Mouse (Mus musculus) stomach, embryonic 15.5 days (tissue): ENCODE data around the gene Itgb5. TPM values are rescaled to one million over a fixed set of nuclear protein-coding genes. Genes with fewer than 3 reads are reported as not detected.

Experiments
- ATAC-seq: fragments of 200-750 bp; cut with Nextera tagmentation; 2 replicates; pipeline ENCODE4 v1.8.0; 2017; ENCODE audit warnings: low read depth, moderate number of reproducible peaks, moderate TSS enrichment; ENCODE audit not compliant: insufficient read depth, low FRiP score
- H3K27ac ChIP-seq: fragments of 300-500 bp; sonication (generic); 2 replicates; pipeline ENCODE4 v1.5.1; 2015; ENCODE audit warnings: mild to moderate bottlenecking, inconsistent platforms
- H3K27me3 ChIP-seq: fragments of 300-500 bp; sonication (generic); replicated peaks from 2 replicates; pipeline ENCODE4 v1.6.1; 2015; ENCODE audit warnings: inconsistent platforms
- H3K36me3 ChIP-seq: fragments of 300-500 bp; sonication (generic); 2 replicates; pipeline ENCODE4 v1.6.1; 2015; ENCODE audit warnings: inconsistent platforms
- H3K4me1 ChIP-seq: fragments of 300-500 bp; sonication (generic); 2 replicates; pipeline ENCODE4 v1.6.1; 2015; ENCODE audit warnings: inconsistent platforms
- H3K4me2 ChIP-seq: fragments of 300-500 bp; sonication (generic); 2 replicates; pipeline ENCODE4 v1.6.1; 2015; ENCODE audit warnings: mild to moderate bottlenecking, inconsistent platforms
- H3K4me3 ChIP-seq: fragments of 300-500 bp; sonication (generic); replicated peaks from 2 replicates; pipeline ENCODE4 v1.5.1; 2015; ENCODE audit warnings: inconsistent platforms
- H3K9ac ChIP-seq: fragments of 300-500 bp; sonication (generic); 2 replicates; pipeline ENCODE4 v1.6.1; 2015; ENCODE audit warnings: inconsistent platforms
- H3K9me3 ChIP-seq: fragments of 300-500 bp; sonication (generic); 2 replicates; pipeline ENCODE4 v1.6.1; 2016; ENCODE audit warnings: inconsistent platforms
- WGBS: fragments of 180-500 bp; shearing (Covaris S2); methylation state at CpG from one replicate; pipeline ENCODE4 v1.1.7; 2015; 5-methylcytosine and 5-hydroxymethylcytosine counted together
- polyA plus RNA-seq: library from polyadenylated mRNA; unstranded; fragments of >200 nt; fragmentation: Nextera tagmentation; extraction: Ambion mirVana; gene quantifications from 2 replicates; pipeline ENCODE4 v1.2.1, GENCODE M21; 2015

The Itgb5 gene
- polyA plus RNA-seq, 1 experiment from 2014 or later: 50.2 TPM

- ATAC-seq: 0 out of 2 replicates have a peak, but pooled peaks have one; percentile 25
- H3K4me3 ChIP-seq: no peak overlapping the region
- H3K9ac ChIP-seq: no peak overlapping the region
- 39% methylated on average over 18 of the region's 18 CpGs for WGBS
- peaks cover 6% of the 10 kb centered on the region; the same call in 1 of the 2 replicates for H3K36me3 ChIP-seq
- no peaks in the 10 kb centered on the region for H3K9me3 ChIP-seq
- H3K27me3 ChIP-seq: no peaks in the 10 kb centered on the region
- H3K4me1 ChIP-seq: peaks cover 28% of the 10 kb centered on the region
- H3K4me2 ChIP-seq: 0 out of 2 replicates have a peak overlapping the region, but pooled peaks have one; percentile 0
- H3K27ac ChIP-seq: peak overlapping the region; percentile 65
These were observed 92.9 kb downstream of the Itgb5 start for GRCm38 (mm10) chr16:33922111-33923000.

- 49% methylated on average over 5 of the region's 5 CpGs for WGBS
These were observed 93.5 kb downstream of the Itgb5 start for GRCm38 (mm10) chr16:33923001-33923316.

GRCm38 (mm10) chr16:33923758-33924157, 94.3 kb downstream of the Itgb5 start:
- Histone ChIP-seq H3K9ac (no peak overlapping the region), H3K9me3 (no peaks in the 10 kb centered on the region), H3K27ac (no peak overlapping the region), H3K27me3 (no peaks in the 10 kb centered on the region), H3K36me3 (peaks cover 6% of the 10 kb centered on the region; the same call in 1 of the 2 replicates), H3K4me1 (peaks cover 22% of the 10 kb centered on the region), H3K4me2 (no peak overlapping the region), H3K4me3 (no peak overlapping the region)
- WGBS: 81% methylated on average over 8 of the region's 8 CpGs
- no peak for ATAC-seq

More at GRCm38 (mm10) chr16:33923001-33923316, 93.5 kb downstream of the Itgb5 start:
- Histone ChIP-seq H3K4me2 (no peak overlapping the region), H3K27ac (peak overlapping the region; percentile 53), H3K27me3 (no peaks in the 10 kb centered on the region), H3K4me1 (peaks cover 22% of the 10 kb centered on the region), H3K9me3 (no peaks in the 10 kb centered on the region), H3K4me3 (no peak overlapping the region), H3K36me3 (peaks cover 6% of the 10 kb centered on the region; the same call in 1 of the 2 replicates), H3K9ac (no peak overlapping the region)
- ATAC-seq: no peak

- WGBS: 77% methylated on average over 6 of the region's 6 CpGs
- no peaks in the 10 kb centered on the region for H3K27me3 ChIP-seq
These were observed 97.9 kb downstream of the Itgb5 start for GRCm38 (mm10) chr16:33927263-33927824.

DNA sequence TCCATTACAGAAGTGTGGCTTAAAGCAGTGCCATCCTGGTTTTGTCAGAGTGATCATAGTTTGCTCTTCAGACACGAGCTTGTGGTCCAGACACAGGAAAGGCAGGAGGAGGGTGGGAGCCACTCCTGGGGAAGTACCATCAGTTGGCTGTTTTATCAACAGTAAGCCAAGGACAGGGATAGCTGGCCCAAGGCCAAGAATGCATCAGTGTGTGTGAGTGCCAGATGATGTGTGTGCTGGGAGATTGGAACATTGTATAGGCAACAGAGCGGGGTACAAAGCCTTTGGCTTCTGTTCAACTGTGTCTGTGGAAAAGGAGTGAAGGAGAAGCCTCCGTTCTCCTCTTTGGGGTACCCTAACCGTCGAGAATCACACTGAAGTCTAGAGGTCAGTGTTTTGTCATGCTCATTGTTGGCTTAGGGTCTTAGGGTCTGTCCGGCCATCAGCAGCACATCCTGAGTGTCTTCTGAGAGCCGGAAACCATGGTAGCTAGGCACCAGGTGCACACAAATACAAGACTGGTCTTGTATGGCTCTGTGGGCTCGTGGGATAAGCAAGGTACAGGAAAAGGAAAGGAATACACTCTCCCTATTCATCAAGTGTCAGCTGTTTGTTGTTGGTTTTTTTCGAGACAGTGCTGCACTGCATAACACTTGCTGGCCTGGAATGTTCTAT, 99.5 kb downstream of the Itgb5 start:
- Histone ChIP-seq H3K36me3 (no peaks in the 10 kb centered on the region), H3K9me3 (no peaks in the 10 kb centered on the region), H3K4me3 (no peak overlapping the region), H3K27ac (no peak overlapping the region), H3K4me2 (no peak overlapping the region), H3K4me1 (peaks cover 21% of the 10 kb centered on the region), H3K9ac (no peak overlapping the region), H3K27me3 (no peaks in the 10 kb centered on the region)
- 61% methylated on average over 9 of the region's 9 CpGs for WGBS
- no peak for ATAC-seq

More at GRCm38 (mm10) chr16:33927263-33927824, 97.9 kb downstream of the Itgb5 start:
- peaks cover 18% of the 10 kb centered on the region; the same call in 1 of the 2 replicates for H3K4me1 ChIP-seq
- H3K4me2 ChIP-seq: no peak overlapping the region
- no peak overlapping the region for H3K4me3 ChIP-seq
- H3K27ac ChIP-seq: no peak overlapping the region
- no peak for ATAC-seq
- H3K9ac ChIP-seq: no peak overlapping the region
- no peaks in the 10 kb centered on the region for H3K36me3 ChIP-seq
- no peaks in the 10 kb centered on the region for H3K9me3 ChIP-seq

DNA sequence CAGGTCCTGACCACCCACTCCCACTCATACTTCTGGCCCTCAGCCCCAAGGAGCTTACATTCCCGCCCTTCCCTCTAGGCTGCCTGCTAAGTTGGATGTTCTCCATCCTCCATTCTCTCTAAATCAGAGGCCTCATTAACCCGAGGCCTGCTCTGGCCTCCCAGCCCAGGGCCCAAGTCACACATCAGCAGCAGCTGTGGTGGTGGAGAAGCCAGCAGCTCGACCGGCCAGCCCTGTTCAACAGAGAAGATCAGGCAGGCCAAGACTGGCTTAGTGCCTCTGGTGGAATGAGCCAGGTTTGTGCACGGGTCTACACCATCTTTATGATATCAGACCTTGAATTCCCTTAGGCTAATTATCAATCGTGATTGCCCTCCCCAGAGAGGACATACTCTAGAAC, 101.3 kb downstream of the Itgb5 start:
- Histone ChIP-seq H3K27me3 (no peaks in the 10 kb centered on the region), H3K27ac (no peak overlapping the region)
- no peak for ATAC-seq

DNA sequence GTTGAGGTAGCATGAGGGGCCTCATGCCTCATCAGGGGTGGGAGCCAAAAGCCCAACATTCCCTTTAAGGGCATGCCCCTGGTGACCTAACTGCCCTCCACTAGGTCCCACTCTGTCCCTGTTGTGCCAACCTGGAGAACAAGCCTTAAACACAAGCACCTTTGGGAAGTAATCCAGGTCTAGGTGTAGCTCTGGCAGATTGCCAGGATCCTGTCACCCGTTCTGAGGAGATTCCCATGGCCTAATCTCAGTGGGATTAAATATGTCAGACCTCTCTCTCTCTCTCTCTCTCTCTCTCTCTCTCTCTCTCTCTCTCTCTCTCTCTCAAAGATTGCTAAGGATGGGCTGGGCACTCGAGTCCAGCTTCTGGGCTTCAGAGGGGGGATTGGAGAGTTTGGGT, 102.2 kb downstream of the Itgb5 start:
- ATAC-seq: no peak
- Histone ChIP-seq H3K27me3 (no peaks in the 10 kb centered on the region), H3K9me3 (no peaks in the 10 kb centered on the region), H3K4me3 (no peak overlapping the region), H3K4me1 (peaks cover 31% of the 10 kb centered on the region), H3K27ac (no peak overlapping the region), H3K9ac (no peak overlapping the region), H3K36me3 (no peaks in the 10 kb centered on the region), H3K4me2 (no peak overlapping the region)
- WGBS: 45% methylated on average over 2 of the region's 2 CpGs

More for the DNA sequence above, 101.3 kb downstream of the Itgb5 start:
- Histone ChIP-seq H3K4me2 (no peak overlapping the region), H3K9ac (no peak overlapping the region), H3K4me3 (no peak overlapping the region), H3K36me3 (no peaks in the 10 kb centered on the region), H3K9me3 (no peaks in the 10 kb centered on the region), H3K4me1 (peaks cover 31% of the 10 kb centered on the region)
- WGBS: 72% methylated on average over 6 of the region's 6 CpGs

GRCm38 (mm10) chr16:33932126-33932525, 102.7 kb downstream of the Itgb5 start:
- Histone ChIP-seq H3K4me1 (peaks cover 31% of the 10 kb centered on the region), H3K36me3 (no peaks in the 10 kb centered on the region), H3K27me3 (no peaks in the 10 kb centered on the region), H3K4me2 (no peak overlapping the region), H3K9me3 (no peaks in the 10 kb centered on the region), H3K9ac (no peak overlapping the region), H3K27ac (no peak overlapping the region), H3K4me3 (no peak overlapping the region)
- ATAC-seq: no peak
- WGBS: 49% methylated on average over 5 of the region's 5 CpGs

- Histone ChIP-seq H3K27ac (peak overlapping the region; percentile 77; the same call in 1 of the 2 replicates), H3K4me1 (peaks cover 34% of the 10 kb centered on the region)
- 84% methylated on average over 11 of the region's 11 CpGs for WGBS
These were observed 103.9 kb downstream of the Itgb5 start for GRCm38 (mm10) chr16:33933411-33933810.

GRCm38 (mm10) chr16:33934701-33935406, 105.4 kb downstream of the Itgb5 start:
- ATAC-seq: no peak; the same call in 1 of the 2 replicates
- no peaks in the 10 kb centered on the region for H3K9me3 ChIP-seq
- H3K27ac ChIP-seq: peak overlapping the region; percentile 77
- no peak overlapping the region for H3K9ac ChIP-seq
- H3K4me2 ChIP-seq: no peak overlapping the region
- WGBS: 42% methylated on average over 5 of the region's 5 CpGs
- H3K4me3 ChIP-seq: no peak overlapping the region
- no peaks in the 10 kb centered on the region for H3K27me3 ChIP-seq
- no peaks in the 10 kb centered on the region for H3K36me3 ChIP-seq
- peaks cover 39% of the 10 kb centered on the region for H3K4me1 ChIP-seq

More at GRCm38 (mm10) chr16:33933411-33933810, 103.9 kb downstream of the Itgb5 start:
- H3K27me3 ChIP-seq: no peaks in the 10 kb centered on the region
- H3K4me2 ChIP-seq: no peak overlapping the region
- no peaks in the 10 kb centered on the region for H3K9me3 ChIP-seq
- H3K36me3 ChIP-seq: no peaks in the 10 kb centered on the region
- H3K9ac ChIP-seq: no peak overlapping the region
- H3K4me3 ChIP-seq: no peak overlapping the region
- ATAC-seq: no peak

DNA sequence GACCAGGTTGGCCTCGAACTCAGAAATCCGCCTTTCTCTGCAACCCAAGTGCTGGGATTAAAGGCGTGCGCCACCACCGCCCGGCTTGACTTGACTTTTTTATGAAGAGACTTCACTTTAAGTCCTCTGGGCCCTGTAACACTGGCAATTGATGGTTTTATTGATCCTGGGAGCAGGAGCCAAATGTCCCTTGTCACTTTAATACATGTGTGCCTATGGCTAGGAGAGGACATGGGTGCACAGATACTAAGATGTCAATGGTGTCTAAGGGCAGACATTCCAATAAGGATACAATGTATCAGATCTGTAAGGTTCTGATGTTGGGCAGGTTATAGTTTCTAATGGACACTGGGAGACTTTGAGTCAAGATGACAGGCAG, 105.9 kb downstream of the Itgb5 start:
- no peak overlapping the region for H3K4me3 ChIP-seq
- H3K9me3 ChIP-seq: no peaks in the 10 kb centered on the region
- ATAC-seq: no peak
- no peaks in the 10 kb centered on the region for H3K36me3 ChIP-seq
- H3K4me2 ChIP-seq: no peak overlapping the region
- no peaks in the 10 kb centered on the region for H3K27me3 ChIP-seq
- H3K4me1 ChIP-seq: peaks cover 44% of the 10 kb centered on the region
- H3K27ac ChIP-seq: no peak overlapping the region
- no peak overlapping the region for H3K9ac ChIP-seq
- WGBS: 91% methylated on average over 6 of the region's 6 CpGs
